Mouse (Mus musculus): ENCODE data around the gene Rwdd3. TPM values are rescaled to one million over a fixed set of nuclear protein-coding genes. Genes with fewer than 3 reads are reported as not detected.

Gene Rwdd3
- polyA plus RNA-seq, 1 experiment from 2014 or later = 22.9 TPM

DNA sequence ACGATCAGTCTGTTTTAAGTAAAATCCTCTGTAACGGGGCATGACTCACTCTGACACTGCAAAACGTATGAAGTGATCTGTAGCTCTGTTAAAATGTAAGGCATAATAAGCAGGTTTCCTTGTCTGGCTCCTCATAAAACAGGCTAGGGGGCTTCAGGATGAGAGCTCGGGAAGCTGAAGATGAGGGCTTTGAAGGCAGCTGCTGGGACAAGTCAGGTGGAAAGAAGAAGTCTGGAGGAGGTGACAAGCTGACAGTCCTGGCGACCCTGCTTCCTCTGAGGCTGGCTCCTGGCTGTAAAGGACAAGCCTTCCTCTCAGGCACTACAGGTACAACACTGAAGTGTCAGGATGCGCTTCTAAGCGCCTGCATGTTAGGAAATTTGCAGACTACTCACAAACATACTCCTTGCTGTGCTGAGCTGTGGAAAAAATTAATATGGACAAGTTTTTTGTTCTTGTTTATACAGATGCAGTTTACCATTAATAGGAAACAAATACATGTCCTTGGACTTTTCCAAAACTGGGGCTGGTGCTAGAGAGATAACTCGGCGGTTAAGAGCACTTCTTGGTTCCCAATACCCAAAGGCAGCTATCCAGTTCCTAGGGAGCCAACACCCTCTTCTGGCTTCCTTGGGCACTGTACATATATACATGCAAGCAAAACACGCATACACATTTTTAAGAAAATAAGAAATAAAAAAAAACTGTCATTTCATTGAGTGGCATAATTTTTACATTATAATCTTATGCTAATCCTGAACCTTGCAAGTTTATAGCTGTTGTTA is 13.8 kb downstream of the Rwdd3 start:
- ATAC-seq = no peak

DNA sequence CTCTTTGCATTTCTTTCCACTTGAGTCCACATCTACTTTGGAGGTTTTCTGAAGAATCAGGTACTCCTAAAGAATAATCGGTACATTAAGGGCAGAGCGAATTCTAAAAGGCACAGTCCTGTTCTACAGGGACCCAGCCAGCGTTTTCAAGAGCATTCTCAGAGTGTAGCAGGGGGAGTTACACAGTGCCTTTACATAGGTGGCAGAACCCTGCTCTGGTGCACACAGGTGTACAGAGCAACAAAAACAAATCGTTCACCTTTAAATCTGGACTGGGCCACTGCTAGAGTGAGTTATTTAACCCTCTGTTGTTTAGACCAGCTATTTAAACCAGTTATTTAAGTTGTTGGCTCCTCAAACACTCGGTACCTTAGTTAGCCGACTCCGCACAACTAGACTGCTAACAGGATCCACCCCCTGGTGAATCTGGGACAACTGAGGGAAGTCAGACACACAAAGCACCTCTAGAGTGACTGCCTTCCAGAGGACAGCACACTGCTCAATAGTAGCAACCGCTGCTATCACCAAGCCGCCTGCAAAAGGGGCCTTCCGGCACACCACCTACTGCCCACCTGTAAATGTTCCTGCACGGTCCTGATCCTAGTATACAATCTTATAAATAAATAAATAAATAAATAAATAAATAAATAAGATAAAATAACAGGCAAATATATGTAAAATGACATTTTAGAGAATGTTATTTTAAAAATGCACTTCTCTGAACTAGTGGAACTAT is 14.9 kb downstream of the Rwdd3 start:
- Histone ChIP-seq H3K4me1 (peaks cover 42% of the 10 kb centered on the region), H3K27me3 (no peaks in the 10 kb centered on the region), H3K36me3 (ENCODE audit: poor library complexity, severe bottlenecking) (no peaks in the 10 kb centered on the region), H3K9ac (peak overlapping the region; percentile 46; the same call in 1 of the 2 replicates), H3K9me3 (replicated peaks) (no peaks in the 10 kb centered on the region), H3K27ac (peak overlapping the region; percentile 74), H3K4me3 (peak overlapping the region; percentile 20; the same call in 1 of the 2 replicates), H3K4me2 (peak overlapping the region; percentile 53)
- ATAC-seq = peak; percentile 80
- WGBS = 23% methylated on average over 11 of the region's 11 CpGs

More for the DNA sequence above, 13.8 kb downstream of the Rwdd3 start:
- Histone ChIP-seq H3K9me3 (replicated peaks) (no peaks in the 10 kb centered on the region), H3K4me2 (peak overlapping the region; percentile 33), H3K36me3 (ENCODE audit: poor library complexity, severe bottlenecking) (no peaks in the 10 kb centered on the region), H3K27ac (peak overlapping the region; percentile 58), H3K4me3 (peak overlapping the region; percentile 14; the same call in 1 of the 2 replicates), H3K9ac (peak overlapping the region; percentile 50; the same call in 1 of the 2 replicates), H3K4me1 (peaks cover 42% of the 10 kb centered on the region), H3K27me3 (no peaks in the 10 kb centered on the region)
- WGBS = 63% methylated on average over 10 of the region's 10 CpGs

DNA sequence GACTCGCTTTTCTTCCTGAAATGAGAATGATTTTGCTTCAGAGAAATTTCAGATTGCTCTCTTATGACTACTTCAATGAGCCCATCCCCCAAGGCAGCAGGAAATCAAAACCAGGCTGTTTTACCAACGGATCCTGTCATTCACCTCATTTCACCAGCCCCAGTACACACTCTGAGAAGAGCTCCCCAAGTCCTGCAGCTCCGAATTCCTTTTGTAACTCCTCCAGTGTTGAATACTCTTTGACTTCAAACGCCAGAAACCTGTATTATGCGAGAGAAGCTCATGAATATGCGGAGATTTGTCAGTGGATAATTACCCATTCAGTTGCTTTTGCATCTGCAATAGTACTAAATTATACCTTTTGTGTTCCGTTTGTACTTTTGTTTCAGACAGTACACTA is 15.5 kb downstream of the Rwdd3 start:
- 4% methylated on average over 7 of the region's 7 CpGs for WGBS
- peak; percentile 77 for ATAC-seq
- H3K9me3 ChIP-seq (replicated peaks) = no peaks in the 10 kb centered on the region
- peaks cover 42% of the 10 kb centered on the region for H3K4me1 ChIP-seq
- H3K36me3 ChIP-seq (ENCODE audit: poor library complexity, severe bottlenecking) = no peaks in the 10 kb centered on the region
- peak overlapping the region; percentile 74; the same call in 1 of the 2 replicates for H3K27ac ChIP-seq
- H3K27me3 ChIP-seq = no peaks in the 10 kb centered on the region
- H3K9ac ChIP-seq = peak overlapping the region; percentile 46; the same call in 1 of the 2 replicates
- H3K4me3 ChIP-seq = peak overlapping the region; percentile 20
- peak overlapping the region; percentile 53 for H3K4me2 ChIP-seq

- no peak overlapping the region for H3K4me2 ChIP-seq
- H3K4me1 ChIP-seq = peaks cover 6% of the 10 kb centered on the region; the same call in 1 of the 2 replicates
- 59% methylated on average over 11 of the region's 11 CpGs for WGBS
- no peak overlapping the region for H3K9ac ChIP-seq
- H3K4me3 ChIP-seq = no peak overlapping the region
- ATAC-seq = peak; percentile 36; the same call in 1 of the 2 replicates
- no peaks in the 10 kb centered on the region for H3K9me3 ChIP-seq (replicated peaks)
- no peaks in the 10 kb centered on the region for H3K36me3 ChIP-seq (ENCODE audit: poor library complexity, severe bottlenecking)
- H3K27me3 ChIP-seq = no peaks in the 10 kb centered on the region
- H3K27ac ChIP-seq = peak overlapping the region; percentile 63
These were observed 37.6 kb downstream of the Rwdd3 start for GRCm38 (mm10) chr3:121133937-121134336.

- Histone ChIP-seq H3K4me1 (peaks cover 6% of the 10 kb centered on the region; the same call in 1 of the 2 replicates), H3K36me3 (ENCODE audit: poor library complexity, severe bottlenecking) (no peaks in the 10 kb centered on the region), H3K27me3 (no peaks in the 10 kb centered on the region), H3K4me2 (no peak overlapping the region), H3K9ac (no peak overlapping the region), H3K27ac (no peak overlapping the region), H3K9me3 (replicated peaks) (no peaks in the 10 kb centered on the region), H3K4me3 (no peak overlapping the region)
- no peak for ATAC-seq
- 92% methylated on average over 5 of the region's 5 CpGs for WGBS
These were observed 38.5 kb downstream of the Rwdd3 start for GRCm38 (mm10) chr3:121133039-121133438.

- Histone ChIP-seq H3K4me3 (no peak overlapping the region), H3K9me3 (replicated peaks) (no peaks in the 10 kb centered on the region), H3K4me2 (no peak overlapping the region), H3K36me3 (ENCODE audit: poor library complexity, severe bottlenecking) (no peaks in the 10 kb centered on the region), H3K27ac (no peak overlapping the region), H3K4me1 (no peaks in the 10 kb centered on the region), H3K9ac (no peak overlapping the region), H3K27me3 (no peaks in the 10 kb centered on the region)
- no peak for ATAC-seq
- 86% methylated on average over 2 of the region's 2 CpGs for WGBS
These were observed 44.3 kb downstream of the Rwdd3 start for GRCm38 (mm10) chr3:121127171-121127570.

DNA sequence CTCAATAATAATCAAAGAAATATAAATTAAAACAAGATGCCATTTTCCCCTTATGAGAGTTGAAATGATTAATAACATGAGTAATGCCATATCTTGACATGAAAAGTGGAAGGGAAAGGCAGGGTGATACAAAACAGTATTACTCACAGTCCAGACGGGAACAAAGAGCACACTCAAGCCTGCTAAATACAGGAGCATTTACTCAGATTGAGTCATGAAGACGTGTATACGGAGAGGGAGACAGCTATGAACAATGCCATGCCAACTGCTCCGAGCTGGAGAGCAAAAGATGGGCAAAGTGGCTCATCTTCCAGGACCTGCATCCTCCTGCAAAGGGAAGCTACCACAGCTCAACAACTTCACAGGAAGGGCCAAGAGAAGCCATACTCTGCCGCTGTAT is 45.0 kb downstream of the Rwdd3 start:
- ATAC-seq = no peak
- H3K36me3 ChIP-seq (ENCODE audit: poor library complexity, severe bottlenecking) = no peaks in the 10 kb centered on the region
- WGBS = 60% methylated on average over 5 of the region's 5 CpGs

DNA sequence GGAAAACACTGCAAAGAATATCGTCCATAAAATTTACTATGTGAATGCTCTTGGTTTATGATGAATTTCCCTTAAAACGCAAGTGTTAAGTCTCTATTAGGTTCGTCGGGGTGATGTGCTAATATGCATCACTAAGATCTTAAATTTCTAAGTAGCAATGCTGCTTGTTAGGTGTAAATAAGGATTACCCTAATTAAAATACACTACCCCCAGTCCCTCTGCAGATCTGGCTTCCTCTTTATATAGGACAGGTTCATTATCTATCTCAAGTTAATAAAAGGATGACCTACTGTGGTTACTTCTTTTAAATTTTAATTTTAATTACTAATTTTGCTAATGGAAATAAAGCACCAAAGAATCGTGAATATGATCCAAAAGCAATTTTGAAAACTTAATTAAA is 50.4 kb downstream of the Rwdd3 start:
- H3K36me3 ChIP-seq (ENCODE audit: poor library complexity, severe bottlenecking) = no peaks in the 10 kb centered on the region
- H3K4me2 ChIP-seq = no peak overlapping the region
- peaks cover 2% of the 10 kb centered on the region; the same call in 1 of the 2 replicates for H3K4me1 ChIP-seq
- H3K27me3 ChIP-seq = no peaks in the 10 kb centered on the region
- peaks cover 4% of the 10 kb centered on the region; the same call in 1 of the 2 replicates for H3K9me3 ChIP-seq (replicated peaks)
- H3K9ac ChIP-seq = no peak overlapping the region
- H3K4me3 ChIP-seq = no peak overlapping the region
- WGBS = 49% methylated on average over 5 of the region's 5 CpGs
- ATAC-seq = no peak
- H3K27ac ChIP-seq = no peak overlapping the region

More for the DNA sequence above, 45.0 kb downstream of the Rwdd3 start:
- Histone ChIP-seq H3K27ac (no peak overlapping the region), H3K4me1 (no peaks in the 10 kb centered on the region), H3K4me3 (no peak overlapping the region), H3K9ac (no peak overlapping the region), H3K9me3 (replicated peaks) (no peaks in the 10 kb centered on the region), H3K27me3 (no peaks in the 10 kb centered on the region), H3K4me2 (no peak overlapping the region)

DNA sequence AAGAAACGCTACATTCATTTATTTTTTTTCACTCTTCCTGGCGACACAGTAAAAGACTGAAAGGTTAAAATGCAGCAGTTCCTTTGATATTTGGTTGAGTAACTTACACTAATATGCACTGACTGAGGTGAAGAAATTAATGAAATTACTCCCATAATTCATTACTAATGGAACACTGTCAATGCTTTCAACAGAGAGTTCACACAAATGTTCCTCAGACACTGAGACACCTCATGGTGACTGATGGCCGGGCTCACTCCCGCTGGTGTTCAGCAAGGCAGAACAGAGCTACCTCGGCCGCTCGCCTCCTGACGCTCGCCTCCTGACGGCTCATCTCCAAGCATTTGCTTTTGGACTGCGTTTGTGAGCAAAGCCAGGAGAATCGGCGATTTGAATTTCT is 54.9 kb downstream of the Rwdd3 start:
- 80% methylated on average over 13 of the region's 13 CpGs for WGBS
- no peak for ATAC-seq

GRCm38 (mm10) chr3:121116067-121116466 is 55.4 kb downstream of the Rwdd3 start:
- H3K27ac ChIP-seq = no peak overlapping the region
- peaks cover 10% of the 10 kb centered on the region for H3K9me3 ChIP-seq (replicated peaks)
- no peaks in the 10 kb centered on the region for H3K36me3 ChIP-seq (ENCODE audit: poor library complexity, severe bottlenecking)
- ATAC-seq = no peak
- H3K27me3 ChIP-seq = no peaks in the 10 kb centered on the region
- no peak overlapping the region for H3K9ac ChIP-seq
- H3K4me1 ChIP-seq = peaks cover 4% of the 10 kb centered on the region; the same call in 1 of the 2 replicates
- 41% methylated on average over 5 of the region's 5 CpGs for WGBS
- no peak overlapping the region for H3K4me3 ChIP-seq
- H3K4me2 ChIP-seq = no peak overlapping the region

More for the DNA sequence above, 54.9 kb downstream of the Rwdd3 start:
- Histone ChIP-seq H3K9ac (no peak overlapping the region), H3K4me1 (peaks cover 4% of the 10 kb centered on the region; the same call in 1 of the 2 replicates), H3K36me3 (ENCODE audit: poor library complexity, severe bottlenecking) (no peaks in the 10 kb centered on the region), H3K27ac (no peak overlapping the region), H3K4me3 (no peak overlapping the region), H3K27me3 (no peaks in the 10 kb centered on the region), H3K9me3 (replicated peaks) (peaks cover 10% of the 10 kb centered on the region), H3K4me2 (no peak overlapping the region)

DNA sequence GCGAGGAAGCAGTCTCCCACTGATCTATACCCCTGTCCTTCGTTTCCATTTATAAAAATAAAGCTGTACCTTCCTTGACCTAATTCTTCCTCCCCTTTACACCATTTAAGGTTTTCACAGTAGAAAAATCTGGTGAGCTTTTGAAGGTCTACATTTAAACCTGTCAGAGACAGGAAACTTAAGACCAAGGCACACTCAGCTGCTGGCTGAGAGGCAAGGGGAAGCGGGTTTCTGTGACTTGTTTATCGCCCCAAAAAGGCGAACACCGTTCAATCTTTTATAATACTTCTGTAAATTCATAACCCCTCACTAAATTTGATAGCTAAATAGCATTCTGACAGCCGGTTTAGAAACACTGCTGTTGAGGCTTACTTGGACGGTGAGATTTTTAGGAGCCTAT is 60.4 kb downstream of the Rwdd3 start:
- 92% methylated on average over 8 of the region's 8 CpGs for WGBS
- H3K27me3 ChIP-seq = no peaks in the 10 kb centered on the region
- peaks cover 2% of the 10 kb centered on the region; the same call in 1 of the 2 replicates for H3K4me1 ChIP-seq
- no peak overlapping the region for H3K4me2 ChIP-seq
- ATAC-seq = no peak
- H3K27ac ChIP-seq = no peak overlapping the region
- H3K4me3 ChIP-seq = no peak overlapping the region
- no peak overlapping the region for H3K9ac ChIP-seq
- H3K9me3 ChIP-seq (replicated peaks) = peaks cover 11% of the 10 kb centered on the region
- no peaks in the 10 kb centered on the region for H3K36me3 ChIP-seq (ENCODE audit: poor library complexity, severe bottlenecking)

GRCm38 (mm10) chr3:121110430-121110829 is 61.1 kb downstream of the Rwdd3 start:
- Histone ChIP-seq H3K36me3 (ENCODE audit: poor library complexity, severe bottlenecking) (no peaks in the 10 kb centered on the region), H3K9ac (no peak overlapping the region), H3K4me1 (no peaks in the 10 kb centered on the region), H3K27ac (no peak overlapping the region), H3K4me3 (no peak overlapping the region), H3K27me3 (no peaks in the 10 kb centered on the region), H3K4me2 (no peak overlapping the region), H3K9me3 (replicated peaks) (peaks cover 11% of the 10 kb centered on the region)
- 71% methylated on average over 7 of the region's 7 CpGs for WGBS
- no peak for ATAC-seq
